Mouse (Mus musculus): ENCODE results near the gene Cldn11.
"Not testable (repeated sequence)": the region's sequence is repeated elsewhere in the genome, so short reads cannot be mapped to it uniquely, and the experiment has no call there.

Cldn11 gene

DNA sequence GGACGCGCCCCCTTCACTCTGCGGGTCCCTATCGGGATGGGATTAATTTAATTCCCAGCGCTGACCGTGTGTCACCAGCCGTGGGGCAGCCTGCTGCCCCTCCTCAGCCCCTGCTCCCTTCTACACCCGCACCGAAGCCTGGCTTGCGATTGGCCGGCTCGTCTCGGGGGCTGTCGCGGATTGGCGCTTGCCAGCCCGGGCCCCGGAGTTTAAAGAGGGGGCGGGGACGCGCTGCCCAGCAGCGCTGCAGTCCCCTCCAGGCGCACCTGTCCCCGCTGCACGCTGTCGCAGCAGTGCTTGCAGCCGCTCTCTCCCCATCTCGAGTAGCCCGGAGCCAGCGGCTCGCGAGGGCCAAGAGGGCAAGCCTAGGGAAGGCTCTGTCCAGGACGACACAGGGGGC lies at the start of gene Cldn11:
TSS of gene Cldn11 (plus strand) at position 215 of the 400 bp plus-strand sequence.
- DNase-seq, result peak; percentile 52

DNA sequence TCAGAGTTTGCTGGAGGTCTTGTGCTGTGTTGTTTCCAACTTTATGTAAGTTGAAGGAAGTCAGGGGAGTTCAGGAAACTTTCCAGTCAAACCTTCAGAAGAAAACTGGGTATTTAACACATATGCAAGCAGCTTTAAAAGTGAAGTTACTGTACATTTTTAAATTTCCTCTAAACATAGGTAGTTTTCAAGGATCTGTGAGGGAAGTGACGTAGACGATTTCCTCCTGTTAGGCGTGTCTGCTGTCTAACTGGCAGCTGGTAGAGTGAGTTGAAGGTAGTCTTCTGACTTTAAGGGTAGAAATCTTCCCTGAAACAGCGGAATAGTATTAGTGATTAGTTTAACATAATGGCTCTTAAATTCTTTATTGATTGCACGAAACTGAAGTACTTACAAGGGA lies 49.7 kb upstream of the Cldn11 start:
- no peak for DNase-seq

DNA sequence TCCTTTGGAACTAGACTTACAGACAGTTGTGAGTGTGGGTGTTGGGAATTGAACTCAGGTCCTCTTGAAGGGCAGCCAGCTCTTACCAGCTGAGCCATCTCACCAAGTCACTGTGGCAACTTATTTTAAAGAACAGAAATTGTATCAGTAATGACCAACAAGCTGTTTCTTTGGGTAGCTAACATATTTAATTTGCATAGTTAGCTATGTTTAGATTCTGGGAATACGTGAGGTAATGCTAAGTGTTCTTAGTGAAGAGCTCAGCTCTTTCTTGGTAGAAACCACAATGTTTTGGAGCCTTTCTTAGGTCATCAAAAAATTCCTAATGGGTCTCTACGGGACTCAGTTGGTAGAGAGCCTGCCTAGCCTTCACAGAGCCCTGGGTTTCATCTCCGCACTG lies 48.9 kb upstream of the Cldn11 start:
- no peak for DNase-seq

DNA sequence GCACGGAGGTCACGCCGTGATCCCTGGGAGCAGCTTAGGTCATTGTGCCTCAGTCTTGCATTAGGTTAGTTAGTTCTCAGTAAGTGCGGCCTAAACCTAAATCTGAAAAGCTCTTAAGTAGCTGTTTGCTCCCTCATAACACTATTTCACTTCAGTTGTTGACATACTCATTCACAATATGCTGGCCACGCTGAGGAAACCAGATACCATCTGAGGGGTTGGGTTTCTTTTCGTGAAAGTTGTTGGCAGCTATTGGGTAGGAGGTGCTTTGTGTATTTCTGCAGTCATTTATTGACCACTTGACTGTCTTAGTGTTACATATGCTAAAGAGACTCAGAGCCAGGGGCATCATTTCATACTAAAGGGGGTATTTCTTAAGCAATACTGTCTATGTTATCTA lies 44.8 kb upstream of the Cldn11 start:
- DNase-seq, result no peak

DNA sequence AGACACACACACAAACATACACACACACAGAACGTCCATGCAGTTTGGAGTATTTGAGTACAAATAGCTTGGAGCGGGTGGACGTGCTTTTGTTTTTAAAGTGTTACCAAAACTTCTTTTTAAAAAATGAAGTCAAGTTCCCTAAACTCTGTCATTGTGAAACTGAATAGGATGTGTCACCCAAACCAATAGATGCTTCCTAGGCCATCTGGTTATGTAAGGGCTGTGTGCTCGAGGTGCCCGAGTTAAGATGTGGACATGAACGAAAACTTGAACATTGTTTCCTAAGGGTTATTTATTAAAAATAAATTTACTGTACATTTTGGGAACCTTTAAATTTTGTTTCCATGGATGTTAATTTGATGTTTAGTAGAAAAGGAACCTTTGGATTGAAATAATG lies 43.1 kb upstream of the Cldn11 start:
- no peak for DNase-seq

DNA sequence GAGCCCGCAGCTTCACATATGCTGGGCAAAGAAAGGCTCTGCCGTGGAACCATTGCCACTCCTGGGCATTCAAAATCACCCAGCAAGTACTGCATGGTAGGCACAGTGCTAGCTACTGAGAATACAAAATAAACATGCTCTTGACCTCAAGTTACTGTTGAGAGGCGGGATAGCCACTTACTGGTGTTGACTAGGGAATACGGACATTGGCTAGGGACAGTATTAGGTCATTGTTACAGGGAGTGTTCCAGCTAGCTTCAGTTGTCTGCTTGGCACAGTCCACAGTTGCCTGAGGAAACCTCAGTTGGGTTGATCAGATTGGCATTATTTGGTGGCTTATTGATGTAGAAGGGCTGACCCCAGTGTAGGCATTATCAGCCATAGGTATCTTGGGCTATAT lies 42.0 kb upstream of the Cldn11 start:
- no peak for DNase-seq

DNA sequence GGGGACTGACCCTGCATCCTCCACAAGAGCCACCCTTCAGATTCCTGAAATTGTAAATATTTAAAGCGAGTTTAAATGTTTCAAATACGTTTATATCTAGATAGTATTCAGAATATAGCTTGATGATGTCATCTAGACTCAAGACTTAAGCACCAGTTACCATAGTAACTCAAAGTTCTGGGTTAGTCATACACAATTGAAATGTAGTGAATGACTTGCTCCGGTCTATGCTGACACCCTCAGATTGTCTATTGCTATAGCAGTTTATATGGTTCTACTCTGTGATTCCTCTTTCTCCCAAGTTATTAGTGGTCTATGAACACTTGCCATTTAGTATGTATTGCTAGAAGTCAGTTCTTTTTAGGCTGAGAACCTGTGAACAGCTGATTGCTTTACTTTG lies 40.6 kb upstream of the Cldn11 start:
- no peak for DNase-seq

DNA sequence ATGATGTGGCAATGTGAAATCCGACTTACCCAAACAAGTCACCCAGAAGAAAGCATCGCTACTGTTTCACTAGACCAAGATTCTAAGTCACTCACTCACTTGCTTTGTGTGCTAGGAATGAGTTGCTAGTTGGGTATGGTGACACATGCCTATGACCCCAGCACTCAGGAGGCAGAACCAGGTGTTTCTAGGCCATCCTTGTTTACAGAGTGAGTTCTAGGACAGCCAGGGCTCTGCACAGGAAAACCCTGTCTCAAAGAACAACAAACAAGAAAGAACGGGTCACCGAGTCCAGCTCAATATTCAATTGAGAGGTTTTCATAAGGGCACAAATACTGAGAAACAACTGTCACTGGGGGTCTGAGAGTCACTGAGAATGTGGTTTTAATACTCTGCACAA lies 26.6 kb upstream of the Cldn11 start:
- no peak for DNase-seq

DNA sequence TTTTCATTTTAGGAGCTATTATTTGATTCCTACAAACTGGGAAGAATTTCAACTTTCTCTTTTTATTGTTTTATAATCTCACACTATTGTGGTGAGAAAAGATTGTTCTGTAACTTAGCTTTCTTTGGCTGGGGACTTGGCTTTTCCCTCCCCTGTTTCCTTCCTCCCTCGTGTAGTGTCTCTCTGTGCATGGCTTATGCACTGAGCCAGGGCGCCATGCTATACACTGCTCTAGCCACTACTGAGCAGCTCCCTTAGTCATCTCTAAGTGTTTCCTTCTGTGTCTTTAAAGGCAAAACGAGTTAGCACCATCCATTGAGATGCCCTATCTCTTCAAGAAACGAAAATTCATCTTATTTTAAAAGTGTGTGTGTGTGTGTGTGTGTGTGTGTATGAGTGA lies 23.4 kb upstream of the Cldn11 start:
- no peak for DNase-seq

DNA sequence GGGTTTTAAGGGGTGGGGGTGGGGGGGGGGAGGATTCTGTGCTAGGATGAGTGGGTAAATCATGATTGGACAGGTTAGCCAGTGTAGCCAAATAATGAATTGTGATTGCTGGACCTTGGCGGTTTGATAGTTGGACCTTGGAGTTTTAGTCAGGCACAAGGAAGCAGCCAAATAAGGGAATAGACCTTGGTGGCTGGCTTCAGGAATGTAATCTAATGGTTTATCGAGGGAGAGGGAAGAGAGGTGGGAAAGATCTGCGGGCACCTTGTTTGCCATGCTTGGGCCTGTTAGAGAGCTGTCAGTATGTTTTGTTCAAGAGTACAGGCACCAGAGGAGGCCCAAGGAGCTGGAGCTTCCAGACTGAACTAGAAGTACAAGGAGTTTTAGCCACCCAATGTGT lies 22.9 kb upstream of the Cldn11 start:
- no peak for DNase-seq

DNA sequence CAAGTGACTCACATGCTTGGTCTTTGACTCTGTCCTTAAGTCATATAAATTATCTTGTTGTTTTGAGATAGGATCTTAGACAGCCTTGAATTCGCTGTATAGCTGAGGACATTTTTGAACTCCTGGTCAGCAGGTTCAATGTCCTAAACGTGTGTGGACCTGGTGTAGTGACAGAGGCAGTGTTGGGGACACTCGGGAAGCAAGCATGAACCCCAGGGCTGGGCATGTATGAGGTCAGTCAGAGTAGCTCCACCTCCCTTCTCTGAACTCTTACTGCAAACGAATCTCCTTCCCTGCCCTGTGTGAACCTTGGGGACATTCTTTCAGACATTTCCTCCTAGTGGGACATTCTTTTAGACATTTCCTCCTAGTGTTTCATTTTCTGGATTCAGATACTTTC lies 20.0 kb upstream of the Cldn11 start:
- no peak for DNase-seq

DNA sequence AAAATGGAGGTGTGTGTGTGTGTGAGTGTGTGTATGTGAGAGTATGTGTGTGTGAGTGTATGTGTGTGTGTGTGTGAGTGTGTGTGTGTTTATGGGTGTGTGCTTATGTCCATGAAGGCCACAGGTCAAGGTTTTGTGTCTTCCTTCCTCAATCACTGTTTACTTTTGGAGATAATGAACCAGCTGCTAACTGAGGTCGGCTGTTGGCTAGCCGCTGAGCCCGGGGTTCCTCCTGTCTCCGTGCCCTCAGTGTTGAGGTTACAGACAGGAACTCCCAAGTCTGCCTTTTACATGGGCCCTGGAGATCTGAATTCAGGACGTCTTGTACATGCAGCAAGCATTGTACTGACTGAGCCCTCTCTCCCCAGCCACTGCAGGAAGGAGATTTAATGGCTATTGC lies 16.1 kb upstream of the Cldn11 start:
- no peak for DNase-seq

DNA sequence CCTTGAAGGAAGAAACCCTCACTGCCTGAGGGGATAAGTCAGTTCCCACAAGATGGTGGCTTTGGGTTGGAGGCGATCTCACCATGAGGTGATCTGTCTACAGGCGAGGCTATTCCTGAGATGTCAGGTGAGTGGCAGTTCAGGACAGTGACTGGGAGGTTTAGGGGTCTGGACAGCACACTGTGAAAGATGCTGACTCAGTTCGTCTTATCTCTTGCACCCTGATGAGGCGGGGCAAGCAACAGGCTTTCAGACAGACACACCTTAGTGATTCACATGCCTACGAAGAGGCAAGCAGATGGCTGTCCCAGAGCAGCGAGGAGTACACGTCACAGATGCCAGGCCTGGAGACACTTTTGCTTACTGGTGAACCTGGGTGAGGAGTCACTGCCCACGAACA lies 15.5 kb upstream of the Cldn11 start:
- DNase-seq, result no peak

DNA sequence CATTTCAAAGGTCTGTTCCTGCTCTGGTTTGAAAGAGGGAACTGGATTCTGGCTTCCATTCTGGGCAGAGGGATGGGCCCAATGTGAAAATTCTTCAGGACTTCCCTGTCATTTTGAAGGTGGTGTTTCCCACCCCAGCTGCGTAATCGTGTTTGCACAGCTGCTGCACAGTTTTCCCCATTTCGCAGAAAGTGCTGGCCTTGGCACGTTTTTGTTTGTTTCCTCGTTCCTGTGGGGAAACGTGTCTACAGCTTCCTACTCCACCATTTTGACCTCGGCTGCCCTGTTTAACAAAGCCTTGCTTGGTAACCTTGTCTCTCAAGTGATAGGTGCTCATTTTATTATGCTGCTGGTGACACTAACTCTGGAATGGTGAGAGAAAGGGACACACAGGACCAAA lies 15.0 kb upstream of the Cldn11 start:
- no peak for DNase-seq

DNA sequence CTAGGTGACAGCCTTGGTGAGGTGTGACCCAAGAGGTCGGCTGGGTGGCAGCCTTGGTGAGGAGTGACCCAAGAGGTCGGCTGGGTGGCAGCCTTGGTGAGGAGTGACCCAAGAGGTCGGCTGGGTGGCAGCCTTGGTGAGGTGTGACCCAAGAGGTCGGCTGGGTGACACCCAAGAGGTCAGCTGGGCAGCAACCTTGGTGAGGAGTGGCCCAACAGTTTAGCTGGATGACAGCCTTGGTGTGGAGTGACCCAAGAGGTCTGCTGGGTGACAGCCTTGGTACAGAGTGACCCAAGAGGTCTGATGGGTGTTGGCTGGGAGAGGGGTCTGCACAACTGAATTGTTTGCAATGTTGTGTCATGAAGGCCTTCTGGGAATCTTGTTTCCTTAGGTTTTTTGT lies 13.1 kb upstream of the Cldn11 start:
- DNase-seq, result not testable (repeated sequence)

DNA sequence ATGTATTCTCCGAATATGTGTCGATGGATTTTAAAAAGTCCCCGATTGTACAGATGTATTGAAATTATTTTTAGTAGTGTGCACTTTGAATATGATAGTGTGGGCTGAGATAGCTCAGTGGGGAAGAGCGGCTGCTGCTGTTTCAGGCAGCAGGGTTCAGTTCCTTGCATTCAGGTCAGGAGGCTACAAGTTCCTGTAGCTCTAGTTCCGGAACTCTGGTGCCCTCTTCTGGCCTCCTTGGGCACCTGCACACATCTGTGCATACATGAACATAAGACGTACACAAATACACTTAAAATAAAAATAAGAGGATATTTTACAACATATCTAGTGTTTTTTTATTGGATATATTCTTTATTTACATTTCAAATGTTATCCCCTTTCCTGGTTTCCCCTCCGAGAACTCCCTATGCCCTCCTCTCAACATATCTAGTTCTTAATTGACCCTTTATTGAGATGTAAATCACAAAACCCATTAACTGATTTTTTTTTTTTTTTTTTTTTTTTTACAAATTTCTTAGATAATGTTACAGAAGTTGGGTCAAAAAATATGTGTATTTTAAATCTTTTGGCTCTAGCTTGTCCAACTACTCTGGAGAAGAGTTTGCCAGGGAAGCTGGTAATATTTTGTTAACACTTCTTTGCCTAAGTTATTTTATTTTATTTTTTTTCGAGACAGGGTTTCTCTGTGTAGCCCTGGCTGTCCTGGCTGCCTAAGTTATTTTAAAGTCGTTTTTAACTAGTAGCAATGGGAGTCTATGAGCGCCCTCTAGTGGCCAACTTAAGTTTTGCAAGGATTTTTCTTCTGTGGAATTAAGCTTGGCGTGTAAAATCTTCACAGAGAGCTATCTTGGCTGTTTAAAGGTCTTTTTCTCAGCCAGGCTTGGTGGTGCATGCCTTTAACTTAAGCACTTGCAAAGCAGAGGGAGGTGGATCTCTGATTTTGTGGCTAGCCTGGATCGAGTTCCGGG lies 11.0 kb upstream of the Cldn11 start:
- DNase-seq, result peak; percentile 69

DNA sequence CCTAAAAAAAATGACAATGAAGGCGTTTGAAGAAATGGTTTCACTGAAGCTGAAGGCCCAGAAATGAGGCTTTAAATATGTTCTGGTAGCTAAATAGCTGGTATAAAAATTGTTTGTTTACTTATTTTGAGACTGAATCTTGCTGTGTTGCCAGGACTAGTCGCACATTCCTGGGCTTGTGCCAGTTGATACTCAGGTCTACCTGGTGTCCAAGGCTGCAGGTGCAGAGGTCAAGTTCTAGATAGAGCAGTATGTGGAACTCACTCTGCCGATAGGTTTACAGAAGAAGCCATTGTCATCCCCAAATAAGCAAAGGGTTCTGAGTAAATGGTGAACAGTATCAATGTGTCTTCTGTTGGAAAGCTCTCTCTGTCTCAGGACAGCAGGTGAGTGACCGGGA lies 8.1 kb upstream of the Cldn11 start:
- DNase-seq, result no peak

DNA sequence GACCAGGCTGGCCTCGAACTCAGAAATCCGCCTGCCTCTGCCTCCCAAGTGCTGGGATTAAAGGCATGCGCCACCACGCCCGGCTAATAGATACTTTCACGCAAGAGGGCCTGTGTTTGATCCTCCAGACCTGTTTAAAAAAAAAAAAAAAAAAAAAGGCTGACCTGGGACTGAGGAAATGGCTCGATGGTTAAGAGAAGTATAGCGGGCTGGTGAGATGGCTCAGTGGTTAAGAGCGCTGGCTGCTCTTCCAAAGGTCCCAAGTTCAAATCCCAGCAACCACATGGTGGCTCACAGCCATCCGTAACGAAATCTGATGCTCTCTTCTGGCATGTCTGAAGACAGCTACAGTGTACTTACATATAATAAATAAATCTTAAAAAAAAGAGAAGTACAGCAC lies 4.5 kb upstream of the Cldn11 start:
- DNase-seq, result not testable (repeated sequence)

DNA sequence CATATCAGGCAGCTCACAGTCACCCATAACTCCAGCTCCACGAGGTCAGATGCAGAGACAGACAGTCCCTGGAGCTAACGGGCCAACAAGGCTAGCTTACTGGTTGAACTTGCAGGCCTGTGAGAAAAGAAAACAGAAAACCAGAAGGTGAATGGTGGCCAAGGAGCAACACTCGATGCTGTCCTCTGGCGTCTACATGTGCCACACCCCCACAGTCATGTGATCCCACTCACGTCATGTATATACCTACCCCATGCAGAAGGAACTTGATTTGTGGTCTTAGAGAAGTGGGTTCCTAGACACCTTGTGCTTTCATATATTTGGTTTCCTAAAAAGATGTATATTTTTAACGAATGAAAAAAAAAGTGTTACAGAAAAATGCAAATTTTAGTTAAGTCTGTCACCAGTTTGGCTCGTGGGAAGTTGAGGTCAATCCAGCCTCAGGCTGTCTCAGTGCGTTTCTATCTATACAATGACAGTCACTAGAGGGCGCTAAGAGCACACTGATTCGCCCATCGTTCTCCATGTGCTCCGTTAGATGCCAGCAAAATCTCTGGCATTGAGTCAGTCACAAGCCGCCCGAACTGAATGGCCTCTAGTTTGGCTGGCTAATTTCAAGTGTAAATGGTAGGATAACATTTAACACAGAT lies 4.0 kb upstream of the Cldn11 start:
- peak; percentile 63 for DNase-seq

DNA sequence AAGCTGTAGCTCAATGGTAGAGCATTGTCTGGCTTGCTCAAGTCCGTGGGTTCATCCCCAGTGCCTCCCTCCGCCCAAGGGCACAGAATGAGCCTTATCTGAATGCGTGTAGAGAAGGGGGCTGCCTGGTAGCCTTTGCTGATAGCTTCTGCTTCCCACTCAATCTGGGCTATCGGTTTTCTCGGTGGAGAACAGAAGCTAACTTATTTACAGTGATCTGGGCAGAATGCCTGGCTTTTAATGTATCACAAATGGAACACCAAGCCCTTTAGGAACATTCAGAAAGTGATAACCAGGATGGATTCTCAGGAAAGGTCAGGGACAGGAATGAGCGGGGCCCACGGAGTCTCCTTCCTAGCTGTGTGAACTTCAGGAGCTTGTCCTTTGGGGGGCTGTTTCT lies 1.1 kb upstream of the Cldn11 start:
- DNase-seq, result no peak

DNA sequence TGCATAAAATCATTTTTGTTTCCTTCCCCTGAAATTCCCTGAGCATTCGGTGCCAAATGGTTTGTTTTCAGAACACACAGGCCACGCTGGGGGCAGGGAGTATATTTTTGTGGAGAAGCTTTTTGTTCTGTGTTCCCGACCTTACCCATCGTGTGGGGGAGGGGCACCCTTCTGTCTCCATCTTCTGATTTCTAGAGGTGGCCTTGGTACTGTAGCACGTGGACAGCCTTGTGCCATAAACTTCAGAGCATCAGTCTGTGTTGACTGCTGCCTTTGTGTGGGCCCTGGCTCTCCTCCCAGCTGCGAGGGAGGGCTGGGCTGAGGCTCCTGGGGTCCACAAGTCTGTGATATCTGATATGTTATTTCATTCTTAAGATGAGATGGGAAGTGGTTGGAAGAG lies 2.4 kb downstream of the Cldn11 start:
- DNase-seq, result no peak

DNA sequence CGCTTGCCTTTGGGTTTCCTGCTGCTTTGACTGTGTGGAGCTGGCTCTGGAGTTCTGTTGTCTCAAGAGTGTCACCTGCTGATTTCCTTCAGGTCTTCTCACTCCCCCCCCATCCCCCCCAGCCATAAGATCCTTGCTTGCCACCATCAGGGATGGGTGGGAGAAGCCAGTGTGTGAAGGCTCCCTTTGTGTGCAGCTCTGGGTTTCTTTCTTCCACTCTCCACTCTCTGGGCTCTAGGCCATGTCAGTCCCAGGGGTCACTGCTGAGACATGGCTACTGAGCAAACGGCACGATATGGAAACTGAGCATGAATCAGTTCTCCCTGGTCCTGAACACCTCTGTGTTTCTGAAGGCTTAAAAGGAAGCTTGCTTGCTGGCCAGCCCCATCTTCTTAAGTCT lies 6.4 kb downstream of the Cldn11 start:
- DNase-seq, result no peak

DNA sequence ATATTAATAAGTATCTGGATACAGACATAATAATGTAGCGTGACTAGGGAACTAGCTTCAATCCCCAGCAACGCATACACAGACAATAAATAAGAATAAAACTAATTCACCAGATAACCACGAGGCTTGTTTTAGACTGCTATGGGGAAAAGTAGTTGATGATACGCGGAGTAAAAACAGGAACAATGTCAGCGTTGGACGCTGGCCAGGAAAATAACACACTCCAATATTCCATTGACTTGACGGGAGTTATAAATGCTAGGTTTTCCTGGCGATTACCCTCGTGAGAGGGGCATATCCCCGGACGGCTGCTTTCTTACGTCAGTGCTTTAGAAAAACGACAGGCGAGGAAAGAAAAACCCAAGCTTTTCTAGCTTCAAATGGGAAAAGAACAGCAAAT lies 8.1 kb downstream of the Cldn11 start:
- DNase-seq, result no peak

DNA sequence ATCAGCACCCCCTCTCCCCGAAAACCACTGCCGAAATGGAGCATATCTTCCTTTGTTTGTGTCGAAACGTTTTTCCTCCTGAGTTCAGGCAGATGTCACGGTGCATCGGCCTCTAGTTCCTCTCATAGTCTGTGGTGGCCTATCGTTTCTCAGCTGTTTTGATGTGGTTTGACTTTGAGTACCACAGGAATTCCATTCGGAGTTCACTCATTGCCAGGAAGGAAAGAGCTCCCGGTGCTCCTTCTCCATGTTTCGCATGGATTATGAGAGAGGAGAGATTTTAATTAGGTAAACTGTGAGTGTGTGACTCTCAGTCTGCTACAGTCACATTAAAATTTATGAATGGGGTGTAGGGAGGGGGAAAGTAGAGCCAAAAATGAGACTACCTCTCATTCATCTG lies 10.3 kb downstream of the Cldn11 start:
- no peak for DNase-seq

DNA sequence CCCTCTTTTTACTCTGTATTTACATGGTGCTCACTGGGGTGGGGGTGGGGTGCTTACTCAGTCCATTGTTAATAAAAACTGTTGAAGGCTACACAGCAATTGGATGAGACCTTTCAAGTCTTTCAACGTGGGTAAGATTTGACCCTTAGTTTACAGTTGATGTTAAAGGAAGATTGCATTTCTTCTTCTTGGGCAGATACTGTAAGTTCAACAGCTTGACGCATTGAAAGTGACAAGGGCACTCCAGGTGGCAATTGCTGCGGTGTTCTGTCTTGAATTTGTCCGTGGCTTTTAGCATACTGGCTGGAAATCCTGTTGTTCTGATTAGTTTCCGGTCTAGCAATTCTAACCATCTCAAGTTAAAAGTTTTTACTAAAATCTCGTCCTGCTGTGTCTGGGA lies 11.6 kb downstream of the Cldn11 start:
- no peak for DNase-seq

Measured in right cerebral cortex, postnatal 14 days (tissue).